Mouse (Mus musculus) ES-E14 (cell line): ENCODE data around the gene Uimc1. TPM values are rescaled to one million over a fixed set of nuclear protein-coding genes. Genes with fewer than 3 reads are reported as not detected.

Experiments used
- DNase-seq: peaks from one replicate; pipeline ENCODE4 v3.0.0-alpha.2; 2013; ENCODE audit warnings: low read depth, low spot score
- H3K27ac ChIP-seq: 2 replicates; pipeline ENCODE4 v1.5.1; 2012; ENCODE audit warnings: low read depth, mild to moderate bottlenecking, low read length, moderate library complexity, mixed read lengths; ENCODE audit not compliant: poor library complexity, insufficient read depth, severe bottlenecking
- H3K36me3 ChIP-seq: 2 replicates; pipeline ENCODE4 v1.6.1; 2012; ENCODE audit warnings: mild to moderate bottlenecking, low read length, moderate library complexity, mixed read lengths; ENCODE audit not compliant: control insufficient read depth, poor library complexity, insufficient read depth, severe bottlenecking
- H3K4me1 ChIP-seq, 2 experiments: fragments of 150-350 bp in 1 of 2; sonication (generic) in 1 of 2; 2 replicates each; pipeline ENCODE4 v1.6.1; 2012; ENCODE audit warnings: low read length in 2 of 2, mild to moderate bottlenecking in 1 of 2, mixed read lengths in 1 of 2; ENCODE audit not compliant: control insufficient read depth in 2 of 2, insufficient read depth in 2 of 2, poor library complexity in 1 of 2
- H3K4me3 ChIP-seq, 2 experiments: fragments of 150-350 bp in 1 of 2; sonication (generic) in 1 of 2; 2 replicates each; pipeline ENCODE4 v1.5.1; 2012; ENCODE audit warnings: low read length in 2 of 2, low read depth in 1 of 2, mild to moderate bottlenecking in 1 of 2, mixed read lengths in 1 of 2; ENCODE audit not compliant: insufficient read depth in 1 of 2, poor library complexity in 1 of 2, severe bottlenecking in 1 of 2
- H3K9ac ChIP-seq: 2 replicates; pipeline ENCODE4 v1.6.1; 2012; ENCODE audit warnings: low read depth, mild to moderate bottlenecking, low read length, mixed read lengths; ENCODE audit not compliant: poor library complexity, insufficient read depth, severe bottlenecking
- H3K9me3 ChIP-seq: fragments of 150-350 bp; sonication (generic); 2 replicates; pipeline ENCODE4 v1.6.1; 2012; ENCODE audit warnings: low read depth, mild to moderate bottlenecking, low read length; ENCODE audit not compliant: control insufficient read depth, insufficient read depth
- CHD2 ChIP-seq: IDR thresholded peaks from 2 replicates; pipeline ENCODE4 v1.6.1; 2014; ENCODE audit warnings: mild to moderate bottlenecking, low read depth, low read length, inconsistent platforms
- HCFC1 ChIP-seq: IDR thresholded peaks from 2 replicates; pipeline ENCODE4 v1.6.1; 2012; ENCODE audit warnings: low read length, inconsistent platforms, borderline replicate concordance; ENCODE audit not compliant: insufficient read depth
- MAFK ChIP-seq: IDR thresholded peaks from 2 replicates; pipeline ENCODE4 v1.6.1; 2014; ENCODE audit warnings: mild to moderate bottlenecking, low read depth, low read length, inconsistent platforms; ENCODE audit not compliant: insufficient read depth
- ZC3H11A ChIP-seq: IDR thresholded peaks from 2 replicates; pipeline ENCODE4 v1.6.1; 2012; ENCODE audit warnings: low read depth, mild to moderate bottlenecking, inconsistent platforms, low read length, borderline replicate concordance
- ZNF384 ChIP-seq: IDR thresholded peaks from 2 replicates; pipeline ENCODE4 v1.6.1; 2012; ENCODE audit warnings: low read depth, low read length, inconsistent platforms
- in situ Hi-C, 2 experiments: fragments of 600-800 bp; cut with MboI; formaldehyde crosslinking; loops; one replicate each; pipeline ENCODE4 v1.15.1; 2025; ENCODE audit warnings: low sequenced_read_pairs in 2 of 2, inconsistent platforms in 1 of 2; ENCODE audit not compliant: unreplicated experiment in 2 of 2
- total RNA-seq: library from RNA; depleted of rRNA; stranded (reverse); fragments of 300-350 nt; gene quantifications from 2 replicates; pipeline ENCODE4 v1.2.3, GENCODE M21; 2012

Gene Uimc1
- total RNA-seq, 1 experiment: 77.6 TPM

GRCm38 (mm10) chr13:55024215-55024614 is 75.9 kb downstream of the Uimc1 start:
- H3K27ac ChIP-seq: no peak overlapping the region
- H3K36me3 ChIP-seq: no peaks in the 10 kb centered on the region; the same call in 1 of the 2 replicates
- no peak overlapping the region for H3K4me3 ChIP-seq
- peaks cover 2 to 11% of the 10 kb centered on the region in 2 experiments; a peak in 2 of 4 replicates for H3K4me1 ChIP-seq
- no peak overlapping the region for H3K9ac ChIP-seq
- no peak for DNase-seq
- in situ Hi-C loops: no loop called here
- no peaks in the 10 kb centered on the region for H3K9me3 ChIP-seq
- TF ChIP-seq ZC3H11A: no peak
- TF ChIP-seq CHD2: no peak
- TF ChIP-seq HCFC1: no peak
- TF ChIP-seq ZNF384: no peak
- TF ChIP-seq MAFK: no peak

DNA sequence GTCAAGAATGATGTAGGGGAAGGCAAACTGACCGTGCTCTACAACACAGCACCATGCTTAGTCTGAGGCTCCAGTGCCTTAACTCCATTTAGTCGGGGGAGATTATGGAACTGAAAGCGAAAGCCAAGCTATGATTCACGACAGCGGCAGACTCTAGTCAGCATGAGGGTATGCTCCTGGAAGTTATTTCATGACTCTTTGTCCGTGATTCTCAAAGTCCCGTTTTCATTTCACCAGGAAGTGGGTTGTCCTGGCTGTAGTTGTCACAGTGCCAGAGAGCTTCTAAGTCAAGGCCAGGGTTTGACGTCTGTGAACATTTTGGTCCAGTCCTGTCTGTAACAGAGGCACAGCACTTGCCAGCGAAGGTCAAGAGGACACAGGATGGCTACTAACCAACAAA is 77.4 kb downstream of the Uimc1 start:
- Histone ChIP-seq H3K9me3 (no peaks in the 10 kb centered on the region), H3K4me3 (no peak overlapping the region), H3K9ac (no peak overlapping the region), H3K4me1 (peaks cover 2 to 11% of the 10 kb centered on the region in 2 experiments; a peak in 2 of 4 replicates), H3K27ac (no peak overlapping the region), H3K36me3 (no peaks in the 10 kb centered on the region)
- no peak for TF ChIP-seq HCFC1
- TF ChIP-seq ZC3H11A: no peak
- TF ChIP-seq ZNF384: no peak
- no peak for TF ChIP-seq MAFK
- DNase-seq: no peak
- in situ Hi-C loops: no loop called here

GRCm38 (mm10) chr13:55022256-55022655 is 77.8 kb downstream of the Uimc1 start:
- no peak overlapping the region for H3K9ac ChIP-seq
- no peak for TF ChIP-seq MAFK
- TF ChIP-seq ZC3H11A: no peak
- no peak for TF ChIP-seq CHD2
- TF ChIP-seq HCFC1: no peak
- TF ChIP-seq ZNF384: no peak
- no peak overlapping the region for H3K27ac ChIP-seq
- in situ Hi-C loops: no loop called here
- H3K9me3 ChIP-seq: no peaks in the 10 kb centered on the region
- H3K4me3 ChIP-seq: no peak overlapping the region
- H3K36me3 ChIP-seq: no peaks in the 10 kb centered on the region
- H3K4me1 ChIP-seq: peaks cover 2 to 11% of the 10 kb centered on the region in 2 experiments; a peak in 2 of 4 replicates
- peak; percentile 12 for DNase-seq

DNA sequence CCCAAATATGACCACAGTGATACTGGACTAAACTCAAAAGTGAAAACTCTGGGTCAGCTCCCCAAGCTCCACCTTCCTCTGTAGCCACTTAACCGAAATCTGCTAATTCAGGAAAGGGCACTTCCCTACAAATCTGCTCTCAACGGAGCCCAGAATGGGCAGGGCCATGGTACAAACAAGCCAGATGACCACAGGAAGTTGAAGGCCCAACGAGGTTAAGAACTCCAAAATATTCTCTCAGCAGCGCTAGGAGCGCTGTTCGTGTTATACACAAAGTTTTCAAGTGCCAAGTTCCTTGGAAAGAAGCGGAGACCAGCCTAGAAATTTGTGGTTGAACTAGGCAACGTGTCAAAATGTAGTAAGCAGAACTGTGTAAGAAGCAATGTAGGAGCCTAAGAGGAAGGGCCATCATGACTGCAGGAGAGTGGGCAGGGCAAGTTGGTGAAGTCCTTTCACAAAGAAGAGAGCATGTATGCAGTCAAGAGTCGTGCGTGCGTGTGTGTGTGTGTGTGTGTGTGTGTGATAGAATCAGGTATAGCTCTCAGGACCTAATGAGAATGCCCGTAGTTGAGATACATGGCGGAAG is 78.8 kb downstream of the Uimc1 start, which contains the start of gene Hk3:
Gene Hk3 (minus strand): TSS at position 192 of the 586 bp plus-strand sequence.
- TF ChIP-seq HCFC1: no peak
- no peak for TF ChIP-seq CHD2
- no peak for TF ChIP-seq ZC3H11A
- TF ChIP-seq MAFK: no peak
- no peak within 1 kb of the TSS for H3K9ac ChIP-seq
- H3K36me3 ChIP-seq: no peaks in the 10 kb centered on the region
- H3K27ac ChIP-seq: no peak within 1 kb of the TSS
- H3K4me3 ChIP-seq: no peak within 1 kb of the TSS
- in situ Hi-C loops: no loop called here
- H3K4me1 ChIP-seq: peaks cover 2 to 11% of the 10 kb centered on the region in 2 experiments; a peak in 2 of 4 replicates
- DNase-seq: no peak
- H3K9me3 ChIP-seq: no peaks in the 10 kb centered on the region

DNA sequence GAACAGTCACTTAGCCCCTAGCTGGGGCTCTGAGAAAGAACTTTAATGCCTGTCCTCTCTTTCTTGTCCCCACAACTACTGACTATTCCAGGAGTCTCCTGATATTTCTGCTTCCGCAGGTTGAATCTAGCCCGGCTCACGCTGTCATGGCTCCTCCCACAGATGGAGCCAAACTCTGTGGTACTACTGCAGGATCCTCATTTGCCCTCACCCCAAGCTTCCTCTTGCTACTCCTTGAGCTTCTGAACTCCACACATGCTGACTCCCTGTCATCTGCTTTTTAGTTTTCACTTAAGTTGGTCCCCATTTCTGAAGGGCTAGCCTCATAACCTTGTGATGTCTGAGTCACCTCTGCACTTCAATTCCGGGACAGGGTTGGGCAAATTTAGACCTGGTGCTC is 80.0 kb downstream of the Uimc1 start:
- Histone ChIP-seq H3K27ac (no peak overlapping the region), H3K36me3 (no peaks in the 10 kb centered on the region), H3K4me1 (peaks cover 2 to 11% of the 10 kb centered on the region in 2 experiments; a peak in 2 of 4 replicates), H3K4me3 (no peak overlapping the region), H3K9me3 (no peaks in the 10 kb centered on the region), H3K9ac (no peak overlapping the region)
- no peak for DNase-seq
- in situ Hi-C loops: no loop called here
- TF ChIP-seq ZNF384 (no peak), HCFC1 (no peak), CHD2 (no peak), ZC3H11A (no peak), MAFK (no peak)
